ENCODE assay signal across 7 mouse cellular contexts in the genomic region with DNA sequence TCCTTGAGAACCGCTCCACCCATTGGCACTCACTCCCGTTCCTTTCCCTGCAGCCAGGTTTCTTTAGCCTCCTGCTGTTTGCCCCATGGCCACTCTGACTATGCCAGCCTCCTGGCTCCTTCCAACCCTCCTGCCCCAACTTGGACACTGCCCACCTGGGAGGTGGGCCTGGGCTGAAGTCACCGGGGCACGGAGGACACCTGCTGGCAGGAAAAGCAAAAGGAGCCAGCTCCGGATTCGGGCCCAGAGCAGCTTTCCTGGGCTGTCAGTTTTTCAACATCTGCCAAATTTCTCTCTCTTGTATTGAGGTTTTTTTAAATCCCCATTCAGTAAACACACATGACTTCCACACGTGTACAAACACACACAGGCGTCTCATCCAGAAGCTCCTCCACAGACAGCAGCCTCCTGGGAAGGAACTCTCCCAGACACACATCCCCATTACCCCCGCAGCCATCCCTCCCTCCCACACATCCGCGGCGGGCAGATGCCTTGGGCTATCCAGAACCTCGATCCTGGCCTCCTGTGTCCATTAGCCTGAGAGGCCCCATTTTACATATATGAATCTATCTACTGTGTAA. TPM values are rescaled to one million over a fixed set of nuclear protein-coding genes. Genes with fewer than 3 reads are reported as not detected.
DNase-seq lines count a peak whose midpoint lies in the region; ATAC-seq and TF ChIP-seq lines count a peak whose summit lies in the region.

No protein-coding gene starts in this region.

- TF ChIP-seq CTCF in ES-Bruce4 (IDR thresholded peaks at IDR 0.05; ENCODE audit: low read depth, low read length) = peak; percentile 32

- no peak for ATAC-seq in forebrain, embryonic 15.5 days (replicated peaks)
- no peak for ATAC-seq in intestine, embryonic 14.5 days (replicated peaks; ENCODE audit: low FRiP score, low TSS enrichment, low read depth)
- no peak for ATAC-seq in limb, embryonic 15.5 days (ENCODE audit: insufficient number of reproducible peaks, low FRiP score, low TSS enrichment, low read depth)
- ATAC-seq in inflammation-experienced regulatory T-cells, adult 6 months = no peak

- no peaks in the 10 kb centered on the region for H3K4me1 ChIP-seq in ES-Bruce4 (ENCODE audit: control insufficient read depth, insufficient read depth, low read length)
- H3K4me1 ChIP-seq in forebrain, embryonic 15.5 days = peaks cover 29% of the 10 kb centered on the region
- peaks cover 12% of the 10 kb centered on the region for H3K4me1 ChIP-seq in intestine, embryonic 14.5 days (replicated peaks; ENCODE audit: control insufficient read depth, insufficient read depth, low read length)
- H3K4me1 ChIP-seq in limb, embryonic 15.5 days = peaks cover 40% of the 10 kb centered on the region

- H3K27me3 ChIP-seq in ES-Bruce4 (ENCODE audit: control insufficient read depth, insufficient read depth, low read length, poor library complexity, severe bottlenecking) = 0 out of 2 replicates have a peak, but pooled peaks cover 2% of the 10 kb centered on the region
- H3K27me3 ChIP-seq in forebrain, embryonic 15.5 days = peaks cover 4% of the 10 kb centered on the region; the same call in 1 of the 2 replicates
- H3K27me3 ChIP-seq in intestine, embryonic 14.5 days (replicated peaks; ENCODE audit: control insufficient read depth, insufficient read depth, low read length) = no peaks in the 10 kb centered on the region
- no peaks in the 10 kb centered on the region for H3K27me3 ChIP-seq in limb, embryonic 15.5 days

- H3K4me3 ChIP-seq in ES-Bruce4 (ENCODE audit: low read depth, low read length) = no peak overlapping the region
- peak overlapping the region; percentile 48 for H3K4me3 ChIP-seq in forebrain, embryonic 15.5 days
- H3K4me3 ChIP-seq in intestine, embryonic 14.5 days (ENCODE audit: low read depth, low read length) = peak overlapping the region; percentile 54
- peak overlapping the region; percentile 57 for H3K4me3 ChIP-seq in limb, embryonic 15.5 days

- H3K9me3 ChIP-seq in ES-Bruce4 (replicated peaks; ENCODE audit: control insufficient read depth, insufficient read depth, low read length, poor library complexity, severe bottlenecking) = no peaks in the 10 kb centered on the region
- no peaks in the 10 kb centered on the region for H3K9me3 ChIP-seq in forebrain, embryonic 15.5 days
- H3K9me3 ChIP-seq in intestine, embryonic 14.5 days (ENCODE audit: control insufficient read depth, low read length) = no peaks in the 10 kb centered on the region
- no peaks in the 10 kb centered on the region for H3K9me3 ChIP-seq in limb, embryonic 15.5 days

- H3K36me3 ChIP-seq in ES-Bruce4 (ENCODE audit: control insufficient read depth, insufficient read depth, low read length, poor library complexity, severe bottlenecking) = no peaks in the 10 kb centered on the region
- no peaks in the 10 kb centered on the region for H3K36me3 ChIP-seq in forebrain, embryonic 15.5 days
- no peaks in the 10 kb centered on the region for H3K36me3 ChIP-seq in intestine, embryonic 14.5 days (ENCODE audit: control insufficient read depth, insufficient read depth, low read length)
- peaks cover 22% of the 10 kb centered on the region for H3K36me3 ChIP-seq in limb, embryonic 15.5 days

- 10% methylated on average over 13 of the region's 13 CpGs for WGBS in forebrain, embryonic 15.5 days
- 5% methylated on average over 13 of the region's 13 CpGs for WGBS in intestine, embryonic 14.5 days
- WGBS in limb, embryonic 15.5 days = 4% methylated on average over 13 of the region's 13 CpGs

- H3K4me2 ChIP-seq in forebrain, embryonic 15.5 days (replicated peaks) = peak overlapping the region; percentile 87
- H3K4me2 ChIP-seq in intestine, embryonic 14.5 days (ENCODE audit: low read length) = peak overlapping the region; percentile 78
- H3K4me2 ChIP-seq in limb, embryonic 15.5 days = peak overlapping the region; percentile 80

- no peak overlapping the region for H3K27ac ChIP-seq in ES-Bruce4 (ENCODE audit: insufficient read depth, low read length)
- H3K27ac ChIP-seq in forebrain, embryonic 15.5 days (replicated peaks) = peak overlapping the region; percentile 11
- H3K27ac ChIP-seq in intestine, embryonic 14.5 days (ENCODE audit: low read depth) = no peak overlapping the region
- peak overlapping the region; percentile 100 for H3K27ac ChIP-seq in limb, embryonic 15.5 days

- TF ChIP-seq POLR2A in ES-Bruce4 (IDR thresholded peaks at IDR 0.05; ENCODE audit: insufficient read depth, low read length) = no peak

- TF ChIP-seq EP300 in ES-Bruce4 (IDR thresholded peaks at IDR 0.05; ENCODE audit: insufficient read depth, low read depth, low read length) = no peak

- peak; percentile 76 for DNase-seq in cerebellum, adult 11 months
- peak; percentile 58 for DNase-seq in intestine, embryonic 14.5 days (ENCODE audit: low spot score)
- peak; percentile 41 for DNase-seq in neural tube, embryonic 10.5 days (ENCODE audit: extremely low spot score, low spot score)

- H3K9ac ChIP-seq in ES-Bruce4 (ENCODE audit: low read depth, poor library complexity, severe bottlenecking) = no peak overlapping the region
- peak overlapping the region; percentile 6; the same call in 1 of the 2 replicates for H3K9ac ChIP-seq in forebrain, embryonic 15.5 days (replicated peaks)
- H3K9ac ChIP-seq in intestine, embryonic 14.5 days (ENCODE audit: low read length) = peak overlapping the region; percentile 39
- peak overlapping the region; percentile 58; the same call in 1 of the 2 replicates for H3K9ac ChIP-seq in limb, embryonic 15.5 days

RNA-seq across cellular contexts. Expression of gene Tgfb3, which starts 2.4 kb away (rescaled TPM):
- 1.3 and 2.1 TPM in 2 replicates for polyA plus RNA-seq in ES-Bruce4 (2011; ENCODE audit: insufficient read depth, insufficient read length, low read depth, missing spikeins)
- 7.7 and 7.9 TPM in 2 replicates for polyA plus RNA-seq in forebrain, embryonic 15.5 days (2015; fragmentation: Nextera tagmentation; extraction: Ambion mirVana)
- polyA plus RNA-seq in intestine, embryonic 14.5 days (2014; fragmentation: Nextera tagmentation; extraction: Ambion mirVana) = 22.0 and 22.1 TPM in 2 replicates
- 102 and 104 TPM in 2 replicates for polyA plus RNA-seq in limb, embryonic 15.5 days (2015; fragmentation: Nextera tagmentation; extraction: Ambion mirVana)
- polyA plus RNA-seq in inflammation-experienced regulatory T-cells, adult 6 months (2017; shearing (Covaris generic)) = 1 to 10 TPM in 1 of 3 experiments, under 1 TPM in 2; 0.38 to 3.5 (median 0.62) TPM

RNA-seq across cellular contexts. Expression of gene Ift43, which starts 5.9 kb away (rescaled TPM):
- polyA plus RNA-seq in ES-Bruce4 (2011; ENCODE audit: insufficient read depth, insufficient read length, low read depth, missing spikeins) = 41.6 and 44.2 TPM in 2 replicates
- 74.6 and 82.8 TPM in 2 replicates for polyA plus RNA-seq in forebrain, embryonic 15.5 days (2015; fragmentation: Nextera tagmentation; extraction: Ambion mirVana)
- polyA plus RNA-seq in intestine, embryonic 14.5 days (2014; fragmentation: Nextera tagmentation; extraction: Ambion mirVana) = 81.5 and 88.7 TPM in 2 replicates
- 74.7 and 78.3 TPM in 2 replicates for polyA plus RNA-seq in limb, embryonic 15.5 days (2015; fragmentation: Nextera tagmentation; extraction: Ambion mirVana)
- 1 to 10 TPM; 5.0 to 7.1 (median 6.8) TPM for polyA plus RNA-seq in inflammation-experienced regulatory T-cells, adult 6 months (2017; shearing (Covaris generic))

Comparison
In these comparisons a context has a peak if more than half of its experiments do, and no peak if none do; other contexts are left out.
1. H3K27ac ChIP-seq: peak in forebrain, embryonic 15.5 days (single experiment) and limb, embryonic 15.5 days (single experiment); none in ES-Bruce4 (single experiment) and intestine, embryonic 14.5 days (single experiment).
2. Peak in every context shown above with its lines, with median percentiles within 50 percentile points of each other: DNase-seq and H3K4me2 ChIP-seq.